ENCODE assay signal across 24 mouse cellular contexts in the genomic region with DNA sequence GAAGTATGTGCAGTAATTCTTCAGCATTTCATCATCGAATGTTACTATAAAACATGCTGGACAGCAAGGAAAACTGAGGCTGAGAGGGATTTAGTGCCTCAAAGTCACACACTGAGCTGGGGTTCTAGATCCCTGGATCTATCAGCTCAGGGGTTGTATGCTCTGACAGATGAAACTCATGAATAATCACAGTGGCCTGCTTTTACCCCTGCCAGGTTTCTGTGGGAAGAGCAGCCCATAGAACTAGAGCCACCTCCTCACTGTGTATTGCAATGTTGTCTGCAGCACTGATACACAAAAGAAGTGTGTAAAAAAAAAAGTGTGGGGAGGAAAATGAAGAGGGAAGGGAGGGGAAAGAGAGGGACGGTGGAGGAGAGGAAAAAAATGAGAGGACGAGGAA.
"Had no signal": no experiment of that assay in that cellular context is flagged by ENCODE, and none has a peak within 500 bp of the region (broad histone marks: within the 10 kb centered on the region; RNA-seq: fewer than 3 reads in every experiment).

No protein-coding gene starts in this region.

- H3K4me3 ChIP-seq: heart, adult 2 months; heart, embryonic 10.5 days; heart, embryonic 12.5 days; heart, embryonic 15.5 days; hindbrain, embryonic 13.5 days; hindbrain, embryonic 15.5 days; kidney, embryonic 15.5 days; layer of hippocampus, adult 2 months; limb, embryonic 10.5 days; limb, embryonic 12.5 days; liver, embryonic 13.5 days; liver, embryonic 15.5 days had no signal

- H3K36me3 ChIP-seq: heart, embryonic 10.5 days; heart, embryonic 12.5 days; heart, embryonic 15.5 days; hindbrain, embryonic 13.5 days; hindbrain, embryonic 15.5 days; kidney, embryonic 15.5 days; limb, embryonic 10.5 days; limb, embryonic 12.5 days; liver, embryonic 13.5 days; liver, embryonic 15.5 days had no signal

- H3K9ac ChIP-seq: heart, embryonic 12.5 days; heart, embryonic 15.5 days; hindbrain, embryonic 13.5 days; hindbrain, embryonic 15.5 days; kidney, embryonic 15.5 days; limb, embryonic 12.5 days; liver, embryonic 13.5 days; liver, embryonic 15.5 days had no signal

- DNase-seq: gastrocnemius, postnatal 10 days; gastrocnemius, postnatal 25 days; heart, adult 2 months; heart, postnatal 14 days; heart, postnatal 36 days; kidney, adult 11 months; kidney, adult 2 months; kidney, adult 9 months; liver; liver, embryonic 13.5 days had no signal

- H3K27me3 ChIP-seq: hindbrain, embryonic 13.5 days; hindbrain, embryonic 15.5 days; kidney, embryonic 15.5 days; limb, embryonic 12.5 days; liver, embryonic 13.5 days; liver, embryonic 15.5 days had no signal

- H3K27ac ChIP-seq: heart, adult 2 months; heart, embryonic 10.5 days; heart, embryonic 15.5 days; hindbrain, embryonic 13.5 days; hindbrain, embryonic 15.5 days; hindbrain, postnatal 0 days; kidney, postnatal 0 days; limb, embryonic 10.5 days; limb, embryonic 12.5 days; liver, embryonic 13.5 days; liver, embryonic 15.5 days had no signal

- H3K9me3 ChIP-seq: heart, embryonic 15.5 days; hindbrain, embryonic 13.5 days; hindbrain, embryonic 15.5 days; kidney, embryonic 15.5 days; limb, embryonic 10.5 days; limb, embryonic 12.5 days; liver, embryonic 13.5 days; liver, embryonic 15.5 days had no signal

- H3K4me2 ChIP-seq: heart, embryonic 12.5 days; hindbrain, embryonic 13.5 days; hindbrain, embryonic 15.5 days; kidney, embryonic 15.5 days; limb, embryonic 12.5 days; liver, embryonic 11.5 days; liver, embryonic 13.5 days; liver, embryonic 15.5 days had no signal

- ATAC-seq: hindbrain, postnatal 0 days; intestine, embryonic 16.5 days had no signal

- H3K4me1 ChIP-seq: hindbrain, embryonic 13.5 days; hindbrain, embryonic 15.5 days; limb, embryonic 10.5 days; limb, embryonic 12.5 days; liver, embryonic 13.5 days; liver, embryonic 15.5 days had no signal
